Mouse (Mus musculus) heart, postnatal 0 days (tissue): Measurements from ENCODE around the gene 5430419D17Rik. TPM values are rescaled to one million over a fixed set of nuclear protein-coding genes. Genes with fewer than 3 reads are reported as not detected.

Experiments
- ATAC-seq: fragments of 200-750 bp; cut with Nextera tagmentation; 2 replicates; pipeline ENCODE4 v1.8.0; 2017; ENCODE audit warnings: low read depth, moderate number of reproducible peaks, moderate library complexity; ENCODE audit not compliant: insufficient read depth
- DNase-seq: peaks from one replicate; pipeline ENCODE4 v3.0.0-alpha.2; 2016; ENCODE audit warnings: low spot score
- H3K27ac ChIP-seq: fragments of 300-500 bp; sonication (generic); 2 replicates; pipeline ENCODE4 v1.5.1; 2014; ENCODE audit warnings: low read depth, mild to moderate bottlenecking
- H3K27me3 ChIP-seq: fragments of 300-500 bp; sonication (generic); 2 replicates; pipeline ENCODE4 v1.6.1; 2014; ENCODE audit warnings: low read length, mixed read lengths; ENCODE audit not compliant: control insufficient read depth, insufficient read depth
- H3K36me3 ChIP-seq: fragments of 300-500 bp; sonication (generic); replicated peaks from 2 replicates; pipeline ENCODE4 v1.6.1; 2014; ENCODE audit warnings: low read length, mixed read lengths; ENCODE audit not compliant: control insufficient read depth, insufficient read depth
- H3K4me1 ChIP-seq: fragments of 300-500 bp; sonication (generic); 2 replicates; pipeline ENCODE4 v1.6.1; 2014; ENCODE audit warnings: antibody characterized with exemption; ENCODE audit not compliant: control insufficient read depth, insufficient read depth
- H3K4me2 ChIP-seq: fragments of 300-500 bp; sonication (generic); 2 replicates; pipeline ENCODE4 v1.6.1; 2014; ENCODE audit warnings: low read depth, mild to moderate bottlenecking, low read length, moderate library complexity
- H3K4me3 ChIP-seq: fragments of 300-500 bp; sonication (generic); 2 replicates; pipeline ENCODE4 v1.5.1; 2014; ENCODE audit warnings: low read depth, low read length
- H3K9ac ChIP-seq: fragments of 300-500 bp; sonication (generic); replicated peaks from 2 replicates; pipeline ENCODE4 v1.6.1; 2014; ENCODE audit warnings: low read depth, low read length, mixed read lengths
- H3K9me3 ChIP-seq: fragments of 300-500 bp; sonication (generic); replicated peaks from 2 replicates; pipeline ENCODE4 v1.6.1; 2016; ENCODE audit warnings: low read length; ENCODE audit not compliant: control insufficient read depth
- CTCF ChIP-seq: IDR thresholded peaks from 2 replicates; pipeline ENCODE4 v1.5.1; 2016; ENCODE audit warnings: antibody characterized with exemption, control low read depth, low read depth
- EP300 ChIP-seq: IDR thresholded peaks from 2 replicates; pipeline ENCODE4 v1.6.1; 2016; ENCODE audit warnings: antibody characterized with exemption, low read depth
- WGBS: fragments of 180-500 bp; shearing (Covaris S2); extraction: QIAGEN DNeasy Blood & Tissue Kit; methylation state at CpG from one replicate; pipeline ENCODE4 v1.1.7; 2014; 5-methylcytosine and 5-hydroxymethylcytosine counted together
- polyA plus RNA-seq: library from polyadenylated mRNA; unstranded; fragments of >200 nt; fragmentation: Nextera tagmentation; extraction: Ambion mirVana; gene quantifications from 2 replicates; pipeline ENCODE4 v1.2.1, GENCODE M21; 2015
- total RNA-seq: library from RNA; depleted of rRNA; stranded (reverse); fragments of >200 nt; gene quantifications from 2 replicates; pipeline ENCODE4 v1.2.3, GENCODE M21; 2014; ENCODE audit warnings: low replicate concordance; rRNA removed

5430419D17Rik gene
- total and polyA plus RNA-seq, 2 experiments from 2014 or later: 0.59 to 0.95 TPM

GRCm38 (mm10) chr7:131331688-131332087, 157.5 kb downstream of the 5430419D17Rik start:
- no peaks in the 10 kb centered on the region for H3K4me1 ChIP-seq
- H3K4me3 ChIP-seq: no peak overlapping the region
- no peaks in the 10 kb centered on the region for H3K36me3 ChIP-seq
- WGBS: 55% methylated on average over 2 of the region's 2 CpGs
- no peaks in the 10 kb centered on the region for H3K9me3 ChIP-seq
- H3K27ac ChIP-seq: no peak overlapping the region
- H3K27me3 ChIP-seq: no peaks in the 10 kb centered on the region
- TF ChIP-seq CTCF: no peak
- TF ChIP-seq EP300: no peak
- H3K4me2 ChIP-seq: no peak overlapping the region
- ATAC-seq (no peak), DNase-seq (no peak)
- no peak overlapping the region for H3K9ac ChIP-seq

- 53% methylated on average over 1 of the region's 1 CpGs for WGBS
- no peak for DNase-seq
Observed at GRCm38 (mm10) chr7:131333564-131333963, 159.4 kb downstream of the 5430419D17Rik start, which contains the start of gene Fam24a. Gene Fam24a, plus strand, starts transcription at chr7:131333864.

GRCm38 (mm10) chr7:131337502-131338068, 163.4 kb downstream of the 5430419D17Rik start:
- ATAC-seq: no peak

More at GRCm38 (mm10) chr7:131333564-131333963, 159.4 kb downstream of the 5430419D17Rik start, which contains the start of gene Fam24a:
- no peak within 1 kb of the TSS for H3K27ac ChIP-seq
- H3K27me3 ChIP-seq: no peaks in the 10 kb centered on the region
- no peak within 1 kb of the TSS for H3K9ac ChIP-seq
- TF ChIP-seq CTCF (no peak), EP300 (no peak)
- H3K4me1 ChIP-seq: no peaks in the 10 kb centered on the region
- no peaks in the 10 kb centered on the region for H3K36me3 ChIP-seq
- no peak within 1 kb of the TSS for H3K4me3 ChIP-seq
- H3K9me3 ChIP-seq: no peaks in the 10 kb centered on the region
- H3K4me2 ChIP-seq: no peak within 1 kb of the TSS
- no peak for ATAC-seq

GRCm38 (mm10) chr7:131345856-131346541, 171.8 kb downstream of the 5430419D17Rik start:
- no peak overlapping the region for H3K9ac ChIP-seq
- no peak overlapping the region for H3K4me3 ChIP-seq
- ATAC-seq (no peak), DNase-seq (no peak)
- peaks cover 66% of the 10 kb centered on the region for H3K36me3 ChIP-seq
- no peak overlapping the region for H3K27ac ChIP-seq
- TF ChIP-seq EP300: no peak
- no peak for TF ChIP-seq CTCF
- H3K27me3 ChIP-seq: no peaks in the 10 kb centered on the region
- H3K9me3 ChIP-seq: no peaks in the 10 kb centered on the region
- WGBS: 83% methylated on average over 7 of the region's 7 CpGs
- no peaks in the 10 kb centered on the region for H3K4me1 ChIP-seq
- H3K4me2 ChIP-seq: no peak overlapping the region

More at GRCm38 (mm10) chr7:131337502-131338068, 163.4 kb downstream of the 5430419D17Rik start:
- Histone ChIP-seq H3K9ac (no peak overlapping the region), H3K4me3 (no peak overlapping the region), H3K4me2 (no peak overlapping the region), H3K9me3 (no peaks in the 10 kb centered on the region), H3K27ac (no peak overlapping the region), H3K27me3 (no peaks in the 10 kb centered on the region), H3K4me1 (no peaks in the 10 kb centered on the region), H3K36me3 (peaks cover 26% of the 10 kb centered on the region)
- TF ChIP-seq EP300 (no peak), CTCF (no peak)
- no peak for DNase-seq
- 63% methylated on average over 8 of the region's 8 CpGs for WGBS

Other genes with a start within 250 kb of the 5430419D17Rik start
- gene Htra1, start 238.3 kb upstream of the 5430419D17Rik start, total RNA-seq: 79.7 and 97.9 TPM in 2 replicates
- gene Htra1, start 238.3 kb upstream of the 5430419D17Rik start, polyA plus RNA-seq: 86.1 and 95.2 TPM in 2 replicates
- not detected in 2 replicates for gene Dmbt1, start 142.3 kb upstream of the 5430419D17Rik start, total RNA-seq
- not detected in 2 replicates for gene Dmbt1, start 142.3 kb upstream of the 5430419D17Rik start, polyA plus RNA-seq
- not detected in 2 replicates for gene 4933402N03Rik, start 28.1 kb upstream of the 5430419D17Rik start, total RNA-seq
- gene 4933402N03Rik, start 28.1 kb upstream of the 5430419D17Rik start, polyA plus RNA-seq: not detected in 2 replicates
- gene Cuzd1, start 147.9 kb downstream of the 5430419D17Rik start, total RNA-seq: 0.84 and 3.4 TPM in 2 replicates
- 0.60 and 0.65 TPM in 2 replicates for gene Cuzd1, start 147.9 kb downstream of the 5430419D17Rik start, polyA plus RNA-seq
- not detected in 2 replicates for gene Fam24b, start 155.1 kb downstream of the 5430419D17Rik start, total RNA-seq
- 0.18 TPM in 1 of 2 replicates, not detected in the other for gene Fam24b, start 155.1 kb downstream of the 5430419D17Rik start, polyA plus RNA-seq
- gene Fam24a, start 159.5 kb downstream of the 5430419D17Rik start, total RNA-seq: not detected in 2 replicates
- not detected in 2 replicates for gene Fam24a, start 159.5 kb downstream of the 5430419D17Rik start, polyA plus RNA-seq
- gene 2310057M21Rik, start 188.4 kb downstream of the 5430419D17Rik start, total RNA-seq: 4.2 and 6.3 TPM in 2 replicates
- 13.6 and 15.0 TPM in 2 replicates for gene 2310057M21Rik, start 188.4 kb downstream of the 5430419D17Rik start, polyA plus RNA-seq
- 75.0 and 82.2 TPM in 2 replicates for gene Pstk, start 196.7 kb downstream of the 5430419D17Rik start, total RNA-seq
- 124 and 126 TPM in 2 replicates for gene Pstk, start 196.7 kb downstream of the 5430419D17Rik start, polyA plus RNA-seq
- gene Ikzf5, start 236.1 kb downstream of the 5430419D17Rik start, total RNA-seq: 9.5 and 12.2 TPM in 2 replicates
- 7.2 and 7.3 TPM in 2 replicates for gene Ikzf5, start 236.1 kb downstream of the 5430419D17Rik start, polyA plus RNA-seq
- gene Acadsb, start 236.2 kb downstream of the 5430419D17Rik start, total RNA-seq: 32.5 and 36.8 TPM in 2 replicates
- 81.1 and 83.9 TPM in 2 replicates for gene Acadsb, start 236.2 kb downstream of the 5430419D17Rik start, polyA plus RNA-seq